Mouse (Mus musculus): Measurements from ENCODE around the gene Ccl9. TPM values are rescaled to one million over a fixed set of nuclear protein-coding genes. Genes with fewer than 3 reads are reported as not detected.

Gene Ccl9
- total RNA-seq, 1 experiment: 0.18 TPM

DNA sequence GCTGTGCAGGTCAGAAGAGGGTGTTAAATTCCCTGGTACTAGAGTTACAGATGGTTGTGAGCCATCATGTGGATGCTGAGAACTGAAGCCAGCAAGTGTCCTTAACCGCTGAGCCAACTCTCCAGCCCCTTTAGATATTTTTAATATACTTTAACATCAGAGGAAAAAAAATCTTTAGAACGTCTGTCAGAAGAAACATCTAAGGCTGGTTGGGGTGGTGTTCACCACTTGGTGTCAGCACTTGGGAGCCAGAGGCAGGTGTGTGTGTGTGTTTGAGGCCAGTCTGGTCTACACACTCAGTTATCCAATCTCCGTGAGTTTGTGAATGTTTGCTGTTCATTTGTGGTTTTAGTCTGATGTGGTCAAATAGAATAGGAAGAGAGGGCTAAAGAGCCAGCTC is 563 bp upstream of the Ccl9 start:
- DNase-seq (ENCODE audit: low read depth, low spot score): no peak
- Histone ChIP-seq H3K36me3 (ENCODE audit: control insufficient read depth, insufficient read depth, low read length, poor library complexity, severe bottlenecking) (no peaks in the 10 kb centered on the region), H3K4me1 (ENCODE audit: control insufficient read depth in 2 of 2, insufficient read depth in 2 of 2, low read length in 2 of 2, poor library complexity in 1 of 2) (peaks cover 0 to 8% of the 10 kb centered on the region in 2 experiments; a peak in 2 of 4 replicates), H3K9me3 (ENCODE audit: control insufficient read depth, insufficient read depth, low read depth, low read length) (no peaks in the 10 kb centered on the region), H3K4me3 (ENCODE audit: insufficient read depth in 1 of 2, low read depth in 1 of 2, low read length in 2 of 2, poor library complexity in 1 of 2, severe bottlenecking in 1 of 2) (no peak overlapping the region), H3K27ac (ENCODE audit: insufficient read depth, low read depth, low read length, poor library complexity, severe bottlenecking) (no peak overlapping the region), H3K9ac (ENCODE audit: insufficient read depth, low read depth, low read length, poor library complexity, severe bottlenecking) (no peak overlapping the region)
- TF ChIP-seq HCFC1 (IDR thresholded peaks at IDR 0.05; ENCODE audit: borderline replicate concordance, insufficient read depth, low read length) (no peak), ZNF384 (IDR thresholded peaks at IDR 0.05; ENCODE audit: low read depth, low read length) (no peak)
- in situ Hi-C loops (cut with MboI; ENCODE audit: low sequenced_read_pairs in 2 of 2, unreplicated experiment in 2 of 2): no loop called here

DNA sequence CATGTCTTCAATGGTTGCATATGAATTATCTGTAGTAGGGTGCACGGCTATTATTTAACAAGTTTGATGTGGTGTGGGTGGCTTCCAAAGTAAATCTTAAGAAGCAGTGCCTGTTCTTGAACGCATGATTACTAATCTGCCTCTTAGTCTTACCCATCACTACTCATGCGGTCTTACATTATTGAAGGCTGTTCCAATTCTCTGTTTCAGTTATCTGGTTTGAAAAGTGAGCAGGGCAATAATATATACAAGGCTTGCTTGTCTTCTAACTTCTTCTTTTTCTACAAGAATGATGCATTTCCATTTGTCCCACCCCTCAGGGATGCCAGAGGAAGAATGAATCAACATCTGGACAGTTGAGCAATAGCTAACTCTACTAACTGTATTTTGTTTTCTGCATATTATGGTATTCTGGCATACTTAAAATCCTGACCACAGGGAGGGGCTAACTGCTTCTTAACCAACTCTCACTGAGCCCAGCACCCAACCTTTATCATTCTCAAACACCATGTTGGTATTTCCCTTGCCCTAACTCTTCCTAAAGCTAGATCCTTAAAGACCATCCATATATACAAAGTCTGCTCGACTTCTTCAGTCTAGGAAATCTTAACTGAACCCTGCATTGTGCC is 1.4 kb downstream of the Ccl9 start:
- no peak overlapping the region for H3K4me3 ChIP-seq (ENCODE audit: insufficient read depth in 1 of 2, low read depth in 1 of 2, low read length in 2 of 2, poor library complexity in 1 of 2, severe bottlenecking in 1 of 2)
- DNase-seq (ENCODE audit: low read depth, low spot score): no peak
- H3K9ac ChIP-seq (ENCODE audit: insufficient read depth, low read depth, low read length, poor library complexity, severe bottlenecking): no peak overlapping the region
- peaks cover 0 to 6% of the 10 kb centered on the region in 2 experiments; a peak in 2 of 4 replicates for H3K4me1 ChIP-seq (ENCODE audit: control insufficient read depth in 2 of 2, insufficient read depth in 2 of 2, low read length in 2 of 2, poor library complexity in 1 of 2)
- in situ Hi-C loops (cut with MboI; ENCODE audit: low sequenced_read_pairs in 2 of 2, unreplicated experiment in 2 of 2): no loop called here
- no peak overlapping the region for H3K27ac ChIP-seq (ENCODE audit: insufficient read depth, low read depth, low read length, poor library complexity, severe bottlenecking)
- H3K9me3 ChIP-seq (ENCODE audit: control insufficient read depth, insufficient read depth, low read depth, low read length): no peaks in the 10 kb centered on the region
- H3K36me3 ChIP-seq (ENCODE audit: control insufficient read depth, insufficient read depth, low read length, poor library complexity, severe bottlenecking): no peaks in the 10 kb centered on the region
- TF ChIP-seq ZNF384 (IDR thresholded peaks at IDR 0.05; ENCODE audit: low read depth, low read length) (no peak), CHD2 (IDR thresholded peaks at IDR 0.05; ENCODE audit: low read depth, low read length) (no peak), HCFC1 (IDR thresholded peaks at IDR 0.05; ENCODE audit: borderline replicate concordance, insufficient read depth, low read length) (no peak), ZC3H11A (IDR thresholded peaks at IDR 0.05; ENCODE audit: borderline replicate concordance, low read depth, low read length) (no peak), MAFK (IDR thresholded peaks at IDR 0.05; ENCODE audit: insufficient read depth, low read depth, low read length) (no peak)

DNA sequence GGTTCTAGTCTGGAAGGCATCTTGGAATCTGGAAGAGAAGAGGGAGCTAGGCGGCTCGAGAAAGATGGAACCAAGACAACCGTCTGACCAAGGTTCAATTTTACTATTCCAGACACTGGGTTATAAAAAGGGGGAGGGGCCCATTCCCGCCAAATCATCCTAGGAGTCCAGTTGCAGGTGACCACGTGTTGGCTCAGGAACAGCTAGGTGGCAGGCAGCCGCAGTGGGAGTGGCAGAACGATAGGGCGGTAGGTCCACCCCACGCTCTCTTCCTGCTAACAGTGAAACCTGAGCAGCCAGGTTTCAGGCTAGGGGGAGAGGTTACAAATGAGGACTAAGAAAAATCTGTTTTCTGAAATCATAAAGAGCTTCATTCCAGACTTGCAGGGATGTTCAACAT is 5.6 kb downstream of the Ccl9 start:
- in situ Hi-C loops (cut with MboI; ENCODE audit: low sequenced_read_pairs in 2 of 2, unreplicated experiment in 2 of 2): loop anchor here in 1 of 2 experiments (25.0 kb wide), 1 partner anchor 164 kb away; the partner anchor contains the start of gene Wfdc21
- no peak overlapping the region for H3K27ac ChIP-seq (ENCODE audit: insufficient read depth, low read depth, low read length, poor library complexity, severe bottlenecking)
- no peak for DNase-seq (ENCODE audit: low read depth, low spot score)

GRCm38 (mm10) chr11:83572223-83572622 is 6.2 kb downstream of the Ccl9 start:
- no peak for DNase-seq (ENCODE audit: low read depth, low spot score)
- in situ Hi-C loops (cut with MboI; ENCODE audit: low sequenced_read_pairs in 2 of 2, unreplicated experiment in 2 of 2): loop anchor here in 1 of 2 experiments (25.0 kb wide), 1 partner anchor 165 kb away; the partner anchor contains the start of gene Wfdc21
- H3K9me3 ChIP-seq (ENCODE audit: control insufficient read depth, insufficient read depth, low read depth, low read length): no peaks in the 10 kb centered on the region
- TF ChIP-seq HCFC1 (IDR thresholded peaks at IDR 0.05; ENCODE audit: borderline replicate concordance, insufficient read depth, low read length): no peak
- TF ChIP-seq CHD2 (IDR thresholded peaks at IDR 0.05; ENCODE audit: low read depth, low read length): no peak
- no peak for TF ChIP-seq ZC3H11A (IDR thresholded peaks at IDR 0.05; ENCODE audit: borderline replicate concordance, low read depth, low read length)
- no peak for TF ChIP-seq ZNF384 (IDR thresholded peaks at IDR 0.05; ENCODE audit: low read depth, low read length)
- no peak for TF ChIP-seq MAFK (IDR thresholded peaks at IDR 0.05; ENCODE audit: insufficient read depth, low read depth, low read length)
- H3K36me3 ChIP-seq (ENCODE audit: control insufficient read depth, insufficient read depth, low read length, poor library complexity, severe bottlenecking): no peaks in the 10 kb centered on the region
- H3K4me1 ChIP-seq (ENCODE audit: control insufficient read depth in 2 of 2, insufficient read depth in 2 of 2, low read length in 2 of 2, poor library complexity in 1 of 2): no peaks in the 10 kb centered on the region
- H3K27ac ChIP-seq (ENCODE audit: insufficient read depth, low read depth, low read length, poor library complexity, severe bottlenecking): no peak overlapping the region
- no peak overlapping the region for H3K9ac ChIP-seq (ENCODE audit: insufficient read depth, low read depth, low read length, poor library complexity, severe bottlenecking)
- no peak overlapping the region for H3K4me3 ChIP-seq (ENCODE audit: insufficient read depth in 1 of 2, low read depth in 1 of 2, low read length in 2 of 2, poor library complexity in 1 of 2, severe bottlenecking in 1 of 2)

More for the DNA sequence above, 5.6 kb downstream of the Ccl9 start:
- Histone ChIP-seq H3K9me3 (ENCODE audit: control insufficient read depth, insufficient read depth, low read depth, low read length) (no peaks in the 10 kb centered on the region), H3K9ac (ENCODE audit: insufficient read depth, low read depth, low read length, poor library complexity, severe bottlenecking) (no peak overlapping the region), H3K36me3 (ENCODE audit: control insufficient read depth, insufficient read depth, low read length, poor library complexity, severe bottlenecking) (no peaks in the 10 kb centered on the region), H3K4me1 (ENCODE audit: control insufficient read depth in 2 of 2, insufficient read depth in 2 of 2, low read length in 2 of 2, poor library complexity in 1 of 2) (no peaks in the 10 kb centered on the region), H3K4me3 (ENCODE audit: insufficient read depth in 1 of 2, low read depth in 1 of 2, low read length in 2 of 2, poor library complexity in 1 of 2, severe bottlenecking in 1 of 2) (no peak overlapping the region)
- TF ChIP-seq MAFK (IDR thresholded peaks at IDR 0.05; ENCODE audit: insufficient read depth, low read depth, low read length) (no peak), ZC3H11A (IDR thresholded peaks at IDR 0.05; ENCODE audit: borderline replicate concordance, low read depth, low read length) (no peak), ZNF384 (IDR thresholded peaks at IDR 0.05; ENCODE audit: low read depth, low read length) (no peak), HCFC1 (IDR thresholded peaks at IDR 0.05; ENCODE audit: borderline replicate concordance, insufficient read depth, low read length) (no peak), CHD2 (IDR thresholded peaks at IDR 0.05; ENCODE audit: low read depth, low read length) (no peak)

Data from ES-E14 (cell line).